Mouse (Mus musculus) inflammation-experienced regulatory T-cells, adult 16 weeks (primary cell): ENCODE data around the gene Polr2c. TPM values are rescaled to one million over a fixed set of nuclear protein-coding genes. Genes with fewer than 3 reads are reported as not detected.

Experiments used
- polyA plus RNA-seq: library from polyadenylated mRNA; unstranded; fragments of 100-300 nt; shearing (Covaris generic); gene quantifications from one replicate; pipeline ENCODE4 v1.2.1, GENCODE M21; 2017

The Polr2c gene
- 117 TPM for polyA plus RNA-seq

GRCm38 (mm10) chr8:94857346-94858173, at the start of gene Polr2c:
Gene Polr2c, plus strand, starts transcription at chr8:94857450.

GRCm38 (mm10) chr8:94810153-94810552, 47.1 kb upstream of the Polr2c start, which contains the start of gene Ccl17:
Gene Ccl17, plus strand, starts transcription at chr8:94810453.

GRCm38 (mm10) chr8:94837662-94838574, 19.3 kb upstream of the Polr2c start, which contains the start of the genes Coq9 and Ciapin1:
Gene Coq9, plus strand, starts transcription at chr8:94838321.
Gene Ciapin1, minus strand, starts transcription at chr8:94838358.

GRCm38 (mm10) chr8:94876197-94876730, 19.0 kb downstream of the Polr2c start, which contains the start of gene Dok4:
Gene Dok4, minus strand, starts transcription at chr8:94876330.

GRCm38 (mm10) chr8:94917851-94918495, 60.7 kb downstream of the Polr2c start, which contains the start of gene Ccdc102a:
Gene Ccdc102a, minus strand, starts transcription at chr8:94918098.

Other genes starting within 250 kb of the Polr2c start
- gene Arl2bp, start 190.8 kb upstream of the Polr2c start, polyA plus RNA-seq, result 42.7 TPM
- not detected for gene Pllp, start 161.2 kb upstream of the Polr2c start, polyA plus RNA-seq
- not detected for gene Ccl22, start 111.9 kb upstream of the Polr2c start, polyA plus RNA-seq
- 1.1 TPM for gene Cx3cl1, start 85.4 kb upstream of the Polr2c start, polyA plus RNA-seq
- not detected for gene Ccl17, start 47.0 kb upstream of the Polr2c start, polyA plus RNA-seq
- gene Coq9, start 19.1 kb upstream of the Polr2c start, polyA plus RNA-seq, result 81.1 TPM
- gene Ciapin1, start 19.1 kb upstream of the Polr2c start, polyA plus RNA-seq, result 101 TPM
- gene Dok4, start 18.9 kb downstream of the Polr2c start, polyA plus RNA-seq, result 3.1 TPM
- not detected for gene Ccdc102a, start 60.6 kb downstream of the Polr2c start, polyA plus RNA-seq
- gene Adgrg5, start 66.2 kb downstream of the Polr2c start, polyA plus RNA-seq, result 0.21 TPM
- 2.4 TPM for gene Adgrg1, start 117.3 kb downstream of the Polr2c start, polyA plus RNA-seq
- gene Adgrg3, start 160.2 kb downstream of the Polr2c start, polyA plus RNA-seq, result 0.30 TPM
- gene Drc7, start 197.7 kb downstream of the Polr2c start, polyA plus RNA-seq, result not detected
- gene Katnb1, start 223.7 kb downstream of the Polr2c start, polyA plus RNA-seq, result 26.7 TPM